Mouse (Mus musculus): ENCODE results near the gene Arpc4. TPM values are rescaled to one million over a fixed set of nuclear protein-coding genes. Genes with fewer than 3 reads are reported as not detected.
A peak's percentile ranks its signal among the peaks of the same experiment; 100 is the strongest.

Arpc4 gene
- polyA plus RNA-seq, 1 experiment, result 179 TPM

DNA sequence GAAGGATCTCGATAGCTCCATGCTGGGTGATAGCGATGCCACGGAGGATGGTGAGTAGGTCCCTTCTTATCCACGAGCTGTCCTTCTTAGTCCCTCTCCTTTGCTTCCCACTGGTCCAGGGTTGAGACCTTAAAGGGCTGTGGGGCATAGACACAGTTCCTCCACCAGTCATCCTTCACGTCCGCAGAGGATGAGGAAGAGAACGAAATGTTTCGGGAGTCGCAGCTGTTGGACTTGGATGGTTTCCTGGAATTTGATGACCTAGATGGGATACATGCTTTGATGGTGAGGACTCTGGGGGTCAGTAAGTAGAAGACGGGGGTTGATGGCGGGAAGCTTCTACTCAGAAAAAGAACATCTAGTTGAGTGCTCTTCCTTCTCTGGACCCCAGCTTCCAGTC, 16.9 kb downstream of the Arpc4 start:
- Histone ChIP-seq H3K27ac (ENCODE audit: insufficient read depth, low read length) (no peak overlapping the region), H3K4me1 (ENCODE audit: control insufficient read depth, insufficient read depth, low read length) (no peaks in the 10 kb centered on the region; the same call in 1 of the 2 replicates), H3K4me3 (ENCODE audit: insufficient read depth, low read length) (no peak overlapping the region)
- TF ChIP-seq POLR2A (IDR thresholded peaks at IDR 0.05; ENCODE audit: low read depth, low read length), result no peak
- no peak for TF ChIP-seq CTCF (IDR thresholded peaks at IDR 0.05; ENCODE audit: borderline replicate concordance, insufficient read depth, low read length)

DNA sequence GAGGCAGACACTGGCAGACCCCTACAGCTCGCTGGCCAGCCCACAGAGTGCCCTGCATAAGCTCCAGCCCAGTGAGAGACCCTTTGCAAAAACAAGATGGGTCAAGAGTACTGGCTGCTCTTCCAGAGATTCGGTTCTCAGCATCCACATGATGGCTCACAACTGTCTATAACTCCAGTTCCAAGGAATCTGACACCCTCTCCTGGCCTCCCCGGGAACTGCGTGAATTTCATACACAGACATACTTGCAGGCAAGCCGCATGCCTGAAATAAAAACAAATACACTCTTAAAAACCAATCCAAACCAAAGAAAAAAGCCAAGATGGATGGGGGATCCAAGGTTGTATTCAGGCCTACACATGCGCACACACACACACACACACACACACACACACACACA, 17.6 kb downstream of the Arpc4 start:
- Histone ChIP-seq H3K27ac (ENCODE audit: insufficient read depth, low read length) (no peak overlapping the region), H3K4me1 (ENCODE audit: control insufficient read depth, insufficient read depth, low read length) (no peaks in the 10 kb centered on the region), H3K4me3 (ENCODE audit: insufficient read depth, low read length) (no peak overlapping the region)
- no peak for TF ChIP-seq POLR2A (IDR thresholded peaks at IDR 0.05; ENCODE audit: low read depth, low read length)
- TF ChIP-seq CTCF (IDR thresholded peaks at IDR 0.05; ENCODE audit: borderline replicate concordance, insufficient read depth, low read length), result no peak

DNA sequence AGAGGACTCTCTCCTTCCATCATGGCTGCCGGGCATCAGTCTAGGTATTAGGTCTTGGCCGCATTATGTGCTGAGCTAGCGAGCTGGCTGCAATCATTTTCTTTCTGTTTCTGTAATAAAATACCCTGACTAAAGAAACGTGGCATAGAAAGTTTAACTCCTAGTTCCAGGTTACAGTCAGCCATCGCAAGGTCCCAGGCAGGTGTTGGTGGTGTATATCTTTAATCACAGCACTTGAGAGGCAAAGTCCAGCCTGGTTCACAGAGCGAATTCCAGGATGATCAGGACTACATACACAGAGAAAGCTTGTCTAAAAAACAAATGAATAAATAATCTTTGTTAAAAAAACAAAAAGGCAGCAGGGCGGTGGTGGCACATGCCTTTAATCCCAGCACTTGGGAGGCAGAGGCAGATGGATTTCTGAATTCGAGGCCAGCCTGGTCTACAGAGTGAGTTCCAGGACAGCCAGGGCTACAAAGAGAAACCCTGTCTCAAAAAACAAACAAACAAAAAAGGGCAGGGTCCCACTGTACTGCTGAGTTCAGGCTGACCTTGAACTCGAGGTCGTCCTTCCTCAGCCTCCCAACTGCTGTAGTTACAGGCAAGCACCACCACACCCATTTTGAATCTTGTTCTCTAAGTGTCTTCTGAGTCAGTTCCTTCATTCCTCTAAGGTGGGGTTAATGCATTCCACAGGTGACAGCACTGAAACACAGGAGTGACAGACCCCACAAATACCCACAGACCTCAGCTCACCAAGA, 18.5 kb downstream of the Arpc4 start:
- Histone ChIP-seq H3K27ac (ENCODE audit: insufficient read depth, low read length) (no peak overlapping the region), H3K4me3 (ENCODE audit: insufficient read depth, low read length) (no peak overlapping the region), H3K4me1 (ENCODE audit: control insufficient read depth, insufficient read depth, low read length) (no peaks in the 10 kb centered on the region)
- TF ChIP-seq POLR2A (IDR thresholded peaks at IDR 0.05; ENCODE audit: low read depth, low read length) (no peak), CTCF (IDR thresholded peaks at IDR 0.05; ENCODE audit: borderline replicate concordance, insufficient read depth, low read length) (no peak)

DNA sequence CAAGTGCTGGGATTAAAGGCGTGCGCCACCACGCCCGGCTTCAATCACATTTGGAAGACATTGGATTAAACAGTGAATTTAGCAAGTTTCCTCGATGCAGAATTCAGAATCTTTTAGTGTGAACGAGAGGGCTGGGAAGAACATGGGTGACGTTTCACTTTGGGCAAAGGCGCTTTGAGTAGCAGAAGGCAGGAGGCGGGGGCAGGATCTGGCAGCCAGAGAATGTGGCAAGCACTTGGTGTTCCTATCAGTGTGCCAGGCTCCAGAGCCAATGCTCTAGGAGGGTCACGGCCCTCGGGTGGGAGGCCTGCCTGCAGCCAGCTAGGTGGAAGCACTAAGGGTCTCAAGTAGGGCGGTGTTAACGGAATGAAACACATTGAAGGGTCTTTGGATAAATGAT, 24.2 kb downstream of the Arpc4 start:
- Histone ChIP-seq H3K27ac (ENCODE audit: insufficient read depth, low read length) (no peak overlapping the region), H3K4me1 (ENCODE audit: control insufficient read depth, insufficient read depth, low read length) (no peaks in the 10 kb centered on the region), H3K4me3 (ENCODE audit: insufficient read depth, low read length) (no peak overlapping the region)
- TF ChIP-seq CTCF (IDR thresholded peaks at IDR 0.05; ENCODE audit: borderline replicate concordance, insufficient read depth, low read length) (no peak), POLR2A (IDR thresholded peaks at IDR 0.05; ENCODE audit: low read depth, low read length) (no peak)

DNA sequence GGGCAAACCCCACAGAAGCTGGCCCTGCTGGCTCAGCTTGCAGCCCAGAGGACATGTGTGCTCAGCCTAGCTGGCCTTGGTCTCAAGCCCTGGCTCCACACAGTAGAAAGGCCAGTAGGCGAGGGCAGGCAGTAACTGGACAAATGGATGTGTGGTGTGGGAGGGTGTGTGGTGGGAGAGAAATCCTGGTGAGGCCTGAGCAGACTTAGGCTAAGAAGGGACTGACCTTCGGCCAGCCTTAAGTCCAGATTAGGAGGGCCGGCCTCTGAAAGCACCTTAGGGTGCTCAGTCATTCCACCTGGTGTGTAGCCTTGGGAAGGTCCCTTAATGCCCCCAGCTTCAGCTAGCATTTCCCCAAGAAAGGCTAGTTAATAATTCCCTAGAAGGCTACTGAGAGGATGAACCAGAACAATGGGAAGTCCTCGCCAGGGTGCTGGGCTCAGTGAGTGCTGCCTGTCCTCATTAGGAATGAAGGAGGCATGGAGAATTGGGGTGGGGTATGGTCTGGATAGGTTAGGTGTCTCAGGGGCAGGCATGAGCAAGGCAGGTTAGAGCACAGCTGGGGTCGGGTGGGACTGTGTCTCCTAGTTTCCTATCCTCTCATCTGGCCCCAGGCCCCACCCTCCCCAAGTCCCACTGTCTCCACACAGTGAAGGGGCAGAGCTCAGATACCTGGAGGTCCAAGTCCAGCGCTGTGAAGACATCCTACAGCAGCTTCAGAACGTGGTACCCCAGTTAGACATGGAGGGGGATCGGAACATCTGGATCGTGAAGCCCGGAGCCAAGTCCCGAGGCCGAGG, 26.9 kb downstream of the Arpc4 start:
- Histone ChIP-seq H3K4me3 (ENCODE audit: insufficient read depth, low read length) (no peak overlapping the region), H3K27ac (ENCODE audit: insufficient read depth, low read length) (no peak overlapping the region), H3K4me1 (ENCODE audit: control insufficient read depth, insufficient read depth, low read length) (no peaks in the 10 kb centered on the region)
- no peak for TF ChIP-seq CTCF (IDR thresholded peaks at IDR 0.05; ENCODE audit: borderline replicate concordance, insufficient read depth, low read length)
- TF ChIP-seq POLR2A (IDR thresholded peaks at IDR 0.05; ENCODE audit: low read depth, low read length), result no peak

DNA sequence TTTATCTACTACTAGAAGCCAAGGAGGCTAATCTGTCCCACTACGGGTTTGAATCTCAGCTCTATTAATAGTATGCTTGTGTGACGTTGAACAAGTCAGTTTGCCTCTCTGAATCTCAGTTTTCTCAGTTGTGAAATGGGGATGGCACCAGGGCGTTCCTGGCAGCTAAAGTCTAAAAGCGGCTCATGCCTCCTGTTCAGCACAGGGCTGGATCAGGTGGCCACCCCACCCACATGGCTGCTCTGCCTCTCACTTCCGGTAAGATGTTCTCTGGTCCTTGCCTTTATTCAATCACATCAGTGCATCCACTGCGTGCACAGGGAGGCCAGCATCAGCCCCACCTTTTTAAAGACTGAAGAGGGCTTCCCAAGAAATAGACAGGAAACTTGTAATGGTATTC, 27.6 kb downstream of the Arpc4 start:
- Histone ChIP-seq H3K4me1 (ENCODE audit: control insufficient read depth, insufficient read depth, low read length) (no peaks in the 10 kb centered on the region), H3K4me3 (ENCODE audit: insufficient read depth, low read length) (no peak overlapping the region), H3K27ac (ENCODE audit: insufficient read depth, low read length) (no peak overlapping the region)
- TF ChIP-seq CTCF (IDR thresholded peaks at IDR 0.05; ENCODE audit: borderline replicate concordance, insufficient read depth, low read length) (no peak), POLR2A (IDR thresholded peaks at IDR 0.05; ENCODE audit: low read depth, low read length) (no peak)

DNA sequence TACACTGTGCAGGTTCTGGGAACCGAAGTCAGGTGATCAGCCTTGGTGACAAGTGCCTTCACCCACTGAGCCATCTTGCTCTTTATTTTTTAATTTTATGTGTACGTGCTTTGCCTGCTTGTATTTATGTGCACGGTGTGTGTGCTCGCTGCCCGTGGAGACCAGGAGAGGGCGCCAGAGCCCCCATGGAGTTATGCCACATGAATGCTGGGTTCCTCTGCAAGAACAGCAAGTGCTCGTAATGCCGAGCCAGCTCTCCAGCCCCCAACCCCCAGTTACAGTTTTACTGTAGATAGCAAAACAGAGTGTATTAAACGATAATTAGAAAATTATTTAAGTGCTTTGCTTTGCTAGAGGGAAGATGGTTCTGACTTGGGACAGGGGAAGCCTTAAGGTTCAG, 28.8 kb downstream of the Arpc4 start:
- TF ChIP-seq CTCF (IDR thresholded peaks at IDR 0.05; ENCODE audit: borderline replicate concordance, insufficient read depth, low read length), result 0 out of 2 replicates have a peak, but pooled peaks have one; percentile 7
- TF ChIP-seq POLR2A (IDR thresholded peaks at IDR 0.05; ENCODE audit: low read depth, low read length), result no peak

DNA sequence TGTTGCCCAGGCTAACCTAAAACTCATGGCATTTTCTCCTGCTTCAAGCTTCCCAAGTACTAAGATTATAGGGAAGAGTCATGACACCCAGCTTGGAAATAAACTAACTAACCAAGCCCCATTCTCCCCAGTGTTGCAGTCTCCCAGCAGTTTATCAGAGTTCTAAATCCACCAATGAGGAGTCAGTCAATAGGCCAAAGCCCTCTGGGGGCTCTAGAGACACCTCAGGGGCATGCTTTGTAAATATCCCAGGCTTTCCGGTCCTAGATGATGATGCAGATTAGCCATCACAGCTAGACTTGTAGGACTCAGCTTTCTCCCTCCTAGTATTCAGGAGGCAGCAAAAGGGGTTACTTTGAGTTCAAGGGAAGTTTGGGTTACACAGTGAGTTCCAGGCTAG, 32.1 kb downstream of the Arpc4 start:
- H3K4me1 ChIP-seq (ENCODE audit: control insufficient read depth, insufficient read depth, low read length), result no peaks in the 10 kb centered on the region
- H3K4me3 ChIP-seq (ENCODE audit: insufficient read depth, low read length), result no peak overlapping the region
- no peak overlapping the region for H3K27ac ChIP-seq (ENCODE audit: insufficient read depth, low read length)
- TF ChIP-seq POLR2A (IDR thresholded peaks at IDR 0.05; ENCODE audit: low read depth, low read length) (no peak), CTCF (IDR thresholded peaks at IDR 0.05; ENCODE audit: borderline replicate concordance, insufficient read depth, low read length) (no peak)

More for the DNA sequence above, 28.8 kb downstream of the Arpc4 start:
- Histone ChIP-seq H3K4me3 (ENCODE audit: insufficient read depth, low read length) (no peak overlapping the region), H3K27ac (ENCODE audit: insufficient read depth, low read length) (no peak overlapping the region), H3K4me1 (ENCODE audit: control insufficient read depth, insufficient read depth, low read length) (no peaks in the 10 kb centered on the region)

DNA sequence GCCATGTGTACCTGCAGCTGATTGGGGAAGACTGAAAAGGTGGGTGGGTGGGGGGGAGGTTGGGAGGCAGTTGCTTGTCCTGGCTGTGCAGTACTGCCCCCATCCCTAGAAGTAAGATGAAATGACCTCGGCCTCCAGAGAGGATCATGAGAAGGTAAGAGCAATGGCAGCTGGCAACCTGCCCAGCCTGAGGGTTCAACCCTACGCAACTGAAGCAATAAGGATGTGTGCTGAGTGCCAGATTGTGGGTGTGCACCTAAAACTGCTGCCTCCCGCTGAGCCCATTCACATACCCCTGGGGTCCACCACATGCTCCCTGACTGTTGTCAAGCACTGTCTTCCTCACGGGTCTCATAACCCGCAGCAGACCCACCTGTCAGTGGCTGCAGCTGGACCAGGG, 38.5 kb downstream of the Arpc4 start:
- no peak overlapping the region for H3K27ac ChIP-seq (ENCODE audit: insufficient read depth, low read length)
- no peak overlapping the region for H3K4me3 ChIP-seq (ENCODE audit: insufficient read depth, low read length)
- TF ChIP-seq CTCF (IDR thresholded peaks at IDR 0.05; ENCODE audit: borderline replicate concordance, insufficient read depth, low read length) (no peak), POLR2A (IDR thresholded peaks at IDR 0.05; ENCODE audit: low read depth, low read length) (no peak)
- no peaks in the 10 kb centered on the region for H3K4me1 ChIP-seq (ENCODE audit: control insufficient read depth, insufficient read depth, low read length)

Data from embryonic fibroblast, embryonic 13.5 days (primary cell).